Mouse (Mus musculus) kidney, adult 2 months (tissue): ENCODE results near the gene Acp6.

Source experiments
- CTCF ChIP-seq: fragments of 200-500 bp; conservative IDR thresholded peaks from 2 replicates; pipeline ENCODE4 v1.5.1; 2011; ENCODE audit warnings: low read depth, mild to moderate bottlenecking, control low read depth, low read length, moderate library complexity, mixed read lengths; ENCODE audit not compliant: insufficient read depth, insufficient read length
- POLR2A ChIP-seq: fragments of 200-500 bp; IDR thresholded peaks from one replicate; pipeline ENCODE4 v1.6.1; 2011; ENCODE audit warnings: low read depth, low read length, control low read depth

DNA sequence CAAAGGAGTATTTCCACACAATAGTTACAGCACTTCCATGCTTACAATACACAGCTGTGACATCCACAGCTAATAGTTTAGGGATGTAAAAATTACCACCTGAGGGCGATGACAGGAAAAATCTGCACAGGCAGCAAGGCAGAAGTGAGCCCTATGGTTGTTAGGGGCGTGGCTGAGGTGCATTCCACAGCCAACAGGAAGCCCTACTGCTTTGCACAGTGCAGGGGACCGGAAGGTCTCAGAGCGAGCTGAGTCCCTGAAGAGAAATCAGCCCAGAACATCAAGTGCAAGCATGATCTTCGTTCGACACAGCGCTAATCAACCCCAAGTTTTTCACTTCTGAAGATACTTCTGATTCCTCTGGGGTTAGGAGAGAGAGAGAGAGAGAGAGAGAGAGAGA lies 34.4 kb upstream of the Acp6 start:
- no peak for TF ChIP-seq CTCF
- TF ChIP-seq POLR2A, result no peak
